Mouse (Mus musculus): Measurements from ENCODE around the gene Ccdc88c.

GRCm38 (mm10) chr12:100896661-100897060 is 132.2 kb downstream of the Ccdc88c start:
- TF ChIP-seq POLR2A (IDR thresholded peaks at IDR 0.05; ENCODE audit: control insufficient read depth, low read depth, low read length) (no peak), CTCF (IDR thresholded peaks at IDR 0.05; ENCODE audit: control insufficient read depth, insufficient read depth, insufficient replicate concordance, low read depth, low read length) (no peak)

Measured in testis, adult 2 months (tissue).